Mouse (Mus musculus) small intestine, adult 2 months (tissue): ENCODE results near the gene Amd1.

Source experiments
- CTCF ChIP-seq: fragments of 200-500 bp; IDR thresholded peaks from 2 replicates; pipeline ENCODE4 v1.5.1; 2012; ENCODE audit warnings: low read depth, mild to moderate bottlenecking, control low read depth, inconsistent platforms, low read length, moderate library complexity, mixed read lengths; ENCODE audit not compliant: insufficient replicate concordance, insufficient read length; ENCODE audit errors: extremely low read depth
- POLR2A ChIP-seq: fragments of 200-500 bp; IDR thresholded peaks from 2 replicates; pipeline ENCODE4 v1.6.1; 2012; ENCODE audit warnings: low read depth, mild to moderate bottlenecking, control low read depth, inconsistent platforms, low read length, moderate library complexity

- TF ChIP-seq CTCF: no peak
- TF ChIP-seq POLR2A: no peak
Observed at GRCm38 (mm10) chr10:40351156-40351555, 49.2 kb upstream of the Amd1 start.
